Comparison of ENCODE assay signal across 7 mouse cellular contexts in genomic region chr16:30309395-30310170, GRCm38 (mm10). TPM values are rescaled to one million over a fixed set of nuclear protein-coding genes. Genes with fewer than 3 reads are reported as not detected.
A peak's percentile ranks its signal among the peaks of the same experiment; 100 is the strongest.
DNase-seq lines count a peak whose midpoint lies in the region; ATAC-seq and TF ChIP-seq lines count a peak whose summit lies in the region.

No protein-coding gene starts in this region.

- no peak overlapping the region for H3K27ac ChIP-seq in spleen, adult 2 months (ENCODE audit: insufficient read depth, low read length)
- H3K27ac ChIP-seq in forebrain, embryonic 16.5 days (ENCODE audit: low read length), result no peak overlapping the region
- H3K27ac ChIP-seq in kidney, embryonic 16.5 days (ENCODE audit: low read length), result no peak overlapping the region
- H3K27ac ChIP-seq in midbrain, embryonic 11.5 days (ENCODE audit: low read depth, low read length), result no peak overlapping the region

- H3K4me1 ChIP-seq in spleen, adult 2 months (ENCODE audit: control insufficient read depth, insufficient read depth, insufficient read length), result peaks cover 10% of the 10 kb centered on the region
- peaks cover 18% of the 10 kb centered on the region for H3K4me1 ChIP-seq in forebrain, embryonic 16.5 days (replicated peaks; ENCODE audit: control insufficient read depth, insufficient read depth, low read length)
- H3K4me1 ChIP-seq in kidney, embryonic 16.5 days (ENCODE audit: insufficient read depth, low read length), result peaks cover 14% of the 10 kb centered on the region
- H3K4me1 ChIP-seq in midbrain, embryonic 11.5 days (ENCODE audit: control insufficient read depth, insufficient read depth, low read length), result peaks cover 16% of the 10 kb centered on the region

- TF ChIP-seq POLR2A in spleen, adult 2 months (IDR thresholded peaks at IDR 0.05; ENCODE audit: low read depth, low read length), result no peak

- peak in 1 of 2 experiments; percentile 4 for DNase-seq in spleen, adult 2 months (ENCODE audit: low read depth in 1 of 2, low spot score in 2 of 2)
- DNase-seq in spleen, postnatal 4 days (ENCODE audit: low spot score in 2 of 2), result no peak
- DNase-seq in cerebellum, adult 8-10 months, result peak; percentile 32
- DNase-seq in midbrain, embryonic 11.5 days (ENCODE audit: low spot score, missing footprints), result no peak
- DNase-seq in MN1 (ENCODE audit: low spot score), result no peak

- H3K36me3 ChIP-seq in spleen, adult 2 months (ENCODE audit: control insufficient read depth, insufficient read depth, low read length), result no peaks in the 10 kb centered on the region
- no peaks in the 10 kb centered on the region for H3K36me3 ChIP-seq in forebrain, embryonic 16.5 days (ENCODE audit: control insufficient read depth, insufficient read depth)
- no peaks in the 10 kb centered on the region for H3K36me3 ChIP-seq in kidney, embryonic 16.5 days (ENCODE audit: insufficient read depth, low read length)
- no peaks in the 10 kb centered on the region for H3K36me3 ChIP-seq in midbrain, embryonic 11.5 days (ENCODE audit: control insufficient read depth, insufficient read depth, low read length)

- peak overlapping the region; percentile 60 for H3K4me3 ChIP-seq in spleen, adult 2 months (ENCODE audit: extremely low read depth, insufficient read depth, insufficient read length)
- H3K4me3 ChIP-seq in forebrain, embryonic 16.5 days (replicated peaks; ENCODE audit: low read length), result peak overlapping the region; percentile 72
- H3K4me3 ChIP-seq in kidney, embryonic 16.5 days (ENCODE audit: low read length), result peak overlapping the region; percentile 49
- peak overlapping the region; percentile 55 for H3K4me3 ChIP-seq in midbrain, embryonic 11.5 days (ENCODE audit: low read depth, low read length)

- 8% methylated on average over 34 of the region's 34 CpGs for WGBS in spleen, adult 2 months
- WGBS in forebrain, embryonic 16.5 days, result 4% methylated on average over 34 of the region's 34 CpGs
- WGBS in kidney, embryonic 16.5 days, result 3% methylated on average over 34 of the region's 34 CpGs
- WGBS in midbrain, embryonic 11.5 days, result 4% methylated on average over 34 of the region's 34 CpGs

- peak overlapping the region; percentile 71 for H3K9ac ChIP-seq in forebrain, embryonic 16.5 days (replicated peaks; ENCODE audit: low read depth, low read length)
- H3K9ac ChIP-seq in kidney, embryonic 16.5 days (replicated peaks; ENCODE audit: low read length), result no peak overlapping the region
- H3K9ac ChIP-seq in midbrain, embryonic 11.5 days (ENCODE audit: low read length), result no peak overlapping the region

- no peak for TF ChIP-seq CTCF in spleen, adult 2 months (IDR thresholded peaks at IDR 0.05; ENCODE audit: extremely low read depth, insufficient read depth, insufficient read length, insufficient replicate concordance)

- ATAC-seq in forebrain, embryonic 16.5 days, result no peak
- ATAC-seq in kidney, embryonic 16.5 days (ENCODE audit: low FRiP score, low TSS enrichment), result no peak
- ATAC-seq in midbrain, embryonic 11.5 days (ENCODE audit: low FRiP score), result no peak

- H3K4me2 ChIP-seq in forebrain, embryonic 16.5 days (ENCODE audit: low read length), result peak overlapping the region; percentile 98
- H3K4me2 ChIP-seq in kidney, embryonic 16.5 days (replicated peaks; ENCODE audit: low read depth, low read length), result peak overlapping the region; percentile 86
- H3K4me2 ChIP-seq in midbrain, embryonic 11.5 days, result peak overlapping the region; percentile 97

- H3K27me3 ChIP-seq in spleen, adult 2 months (ENCODE audit: control insufficient read depth, insufficient read depth, low read length), result peaks cover 9% of the 10 kb centered on the region
- peaks cover 38% of the 10 kb centered on the region for H3K27me3 ChIP-seq in forebrain, embryonic 16.5 days (replicated peaks; ENCODE audit: control insufficient read depth, insufficient read depth, low read length)
- H3K27me3 ChIP-seq in kidney, embryonic 16.5 days (ENCODE audit: insufficient read depth, low read length), result peaks cover 66% of the 10 kb centered on the region
- peaks cover 56% of the 10 kb centered on the region for H3K27me3 ChIP-seq in midbrain, embryonic 11.5 days (ENCODE audit: control insufficient read depth, insufficient read depth, low read length)

- H3K9me3 ChIP-seq in forebrain, embryonic 16.5 days (ENCODE audit: control insufficient read depth, low read length), result no peaks in the 10 kb centered on the region
- H3K9me3 ChIP-seq in kidney, embryonic 16.5 days (ENCODE audit: low read length), result no peaks in the 10 kb centered on the region
- no peaks in the 10 kb centered on the region for H3K9me3 ChIP-seq in midbrain, embryonic 11.5 days (ENCODE audit: control insufficient read depth, low read length)

RNA-seq across cellular contexts. Expression of gene Gp5, which starts 1.0 kb away (rescaled TPM):
- 26.7 and 36.5 TPM in 2 replicates for polyA plus RNA-seq in spleen, adult 2 months (2012; rRNA removed)
- polyA plus RNA-seq in forebrain, embryonic 16.5 days (2015; fragmentation: Nextera tagmentation; extraction: Ambion mirVana), result 0.21 and 0.28 TPM in 2 replicates
- 0.41 and 0.58 TPM in 2 replicates for polyA plus RNA-seq in kidney, embryonic 16.5 days (2015; fragmentation: Nextera tagmentation; extraction: Ambion mirVana)
- 2.1 and 2.3 TPM in 2 replicates for polyA plus RNA-seq in midbrain, embryonic 11.5 days (2014; fragmentation: Nextera tagmentation; extraction: Ambion mirVana)

RNA-seq across cellular contexts. Expression of gene Lrrc15, which starts 26.5 kb away (rescaled TPM):
- 0.02 TPM in 1 of 2 replicates, not detected in the other for polyA plus RNA-seq in spleen, adult 2 months (2012; rRNA removed)
- polyA plus RNA-seq in forebrain, embryonic 16.5 days (2015; fragmentation: Nextera tagmentation; extraction: Ambion mirVana), result 0.06 and 0.22 TPM in 2 replicates
- 1.6 and 1.7 TPM in 2 replicates for polyA plus RNA-seq in kidney, embryonic 16.5 days (2015; fragmentation: Nextera tagmentation; extraction: Ambion mirVana)
- 0.63 and 0.72 TPM in 2 replicates for polyA plus RNA-seq in midbrain, embryonic 11.5 days (2014; fragmentation: Nextera tagmentation; extraction: Ambion mirVana)

RNA-seq across cellular contexts. Expression of gene Cpn2, which starts 42.3 kb away (rescaled TPM):
- not detected in 2 replicates for polyA plus RNA-seq in spleen, adult 2 months (2012; rRNA removed)
- polyA plus RNA-seq in forebrain, embryonic 16.5 days (2015; fragmentation: Nextera tagmentation; extraction: Ambion mirVana), result not detected in 2 replicates
- polyA plus RNA-seq in kidney, embryonic 16.5 days (2015; fragmentation: Nextera tagmentation; extraction: Ambion mirVana), result not detected in 2 replicates
- polyA plus RNA-seq in midbrain, embryonic 11.5 days (2014; fragmentation: Nextera tagmentation; extraction: Ambion mirVana), result not detected in 2 replicates
